Mouse (Mus musculus) liver, postnatal 0 days (tissue): ENCODE measurements around the gene Enpp7. TPM values are rescaled to one million over a fixed set of nuclear protein-coding genes. Genes with fewer than 3 reads are reported as not detected.

Source experiments
- ATAC-seq: fragments of 200-750 bp; cut with Nextera tagmentation; 2 replicates; pipeline ENCODE4 v1.8.0; 2017; ENCODE audit warnings: mild to moderate bottlenecking, moderate library complexity
- DNase-seq: peaks from one replicate; pipeline ENCODE4 v3.0.0-alpha.2; 2016
- H3K27ac ChIP-seq: fragments of 300-500 bp; sonication (generic); 2 replicates; pipeline ENCODE4 v1.5.1; 2014; ENCODE audit warnings: antibody characterized with exemption, moderate library complexity, mild to moderate bottlenecking, low read depth
- H3K27me3 ChIP-seq: fragments of 300-500 bp; sonication (generic); 2 replicates; pipeline ENCODE4 v1.6.1; 2014; ENCODE audit warnings: low read length, control low read depth, mixed read lengths; ENCODE audit not compliant: insufficient read depth
- H3K36me3 ChIP-seq: fragments of 300-500 bp; sonication (generic); replicated peaks from 2 replicates; pipeline ENCODE4 v1.6.1; 2014; ENCODE audit warnings: mild to moderate bottlenecking, control low read depth, low read length, moderate library complexity, mixed read lengths; ENCODE audit not compliant: insufficient read depth
- H3K4me1 ChIP-seq: fragments of 300-500 bp; sonication (generic); 2 replicates; pipeline ENCODE4 v1.6.1; 2014; ENCODE audit warnings: antibody characterized with exemption, mild to moderate bottlenecking, control low read depth; ENCODE audit not compliant: insufficient read depth
- H3K4me2 ChIP-seq: fragments of 300-500 bp; sonication (generic); 2 replicates; pipeline ENCODE4 v1.6.1; 2014; ENCODE audit warnings: low read depth, mild to moderate bottlenecking, low read length, moderate library complexity, mixed read lengths
- H3K4me3 ChIP-seq: fragments of 300-500 bp; sonication (generic); 2 replicates; pipeline ENCODE4 v1.5.1; 2014; ENCODE audit warnings: low read depth, low read length
- H3K9ac ChIP-seq: fragments of 300-500 bp; sonication (generic); replicated peaks from 2 replicates; pipeline ENCODE4 v1.6.1; 2014; ENCODE audit warnings: mild to moderate bottlenecking, moderate library complexity
- H3K9me3 ChIP-seq: fragments of 300-500 bp; sonication (generic); 2 replicates; pipeline ENCODE4 v1.6.1; 2016; ENCODE audit warnings: mild to moderate bottlenecking, control low read depth, low read length, mixed read lengths
- CTCF ChIP-seq: sonication (generic); IDR thresholded peaks from 2 replicates; pipeline ENCODE4 v1.5.1; 2016; ENCODE audit warnings: antibody characterized with exemption, low read depth
- EP300 ChIP-seq: IDR thresholded peaks from 2 replicates; pipeline ENCODE4 v1.6.1; 2016; ENCODE audit warnings: antibody characterized with exemption, low read depth, mild to moderate bottlenecking
- WGBS: fragments of 180-500 bp; shearing (Covaris S2); extraction: QIAGEN DNeasy Blood & Tissue Kit; methylation state at CpG from one replicate; pipeline ENCODE4 v1.1.7; 2014; ENCODE audit not compliant: insufficient replicate concordance; 5-methylcytosine and 5-hydroxymethylcytosine counted together
- polyA plus RNA-seq: library from polyadenylated mRNA; unstranded; fragments of >200 nt; fragmentation: Nextera tagmentation; extraction: Ambion mirVana; gene quantifications from 2 replicates; pipeline ENCODE4 v1.2.1, GENCODE M21; 2015

Gene Enpp7
- polyA plus RNA-seq, 1 experiment from 2014 or later: not detected

DNA sequence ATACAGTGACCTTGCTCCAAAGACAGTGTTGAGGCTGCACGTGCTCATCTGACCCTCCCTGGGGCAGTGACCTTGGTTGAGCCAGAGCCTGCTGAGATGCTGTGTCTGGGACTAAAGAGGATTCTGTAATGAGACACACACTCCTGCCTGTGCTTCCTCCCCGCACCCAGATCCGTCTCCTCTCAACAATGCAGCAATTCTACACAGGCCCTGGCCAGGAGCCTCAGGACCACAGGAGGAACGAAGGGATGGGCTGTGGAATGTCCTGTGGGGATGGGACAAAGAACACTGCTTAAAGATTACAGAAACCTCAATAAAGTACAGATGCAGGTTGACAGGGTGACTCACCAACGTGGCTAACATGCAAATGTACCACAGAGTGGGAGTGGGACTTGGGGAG, 2.4 kb upstream of the Enpp7 start:
- ATAC-seq (no peak), DNase-seq (no peak)
- 56% methylated on average over 5 of the region's 5 CpGs for WGBS
- Histone ChIP-seq H3K4me1 (no peaks in the 10 kb centered on the region), H3K9me3 (no peaks in the 10 kb centered on the region), H3K4me3 (no peak overlapping the region), H3K36me3 (no peaks in the 10 kb centered on the region), H3K4me2 (no peak overlapping the region), H3K27ac (no peak overlapping the region), H3K9ac (no peak overlapping the region), H3K27me3 (no peaks in the 10 kb centered on the region)
- TF ChIP-seq CTCF (no peak), EP300 (no peak)

DNA sequence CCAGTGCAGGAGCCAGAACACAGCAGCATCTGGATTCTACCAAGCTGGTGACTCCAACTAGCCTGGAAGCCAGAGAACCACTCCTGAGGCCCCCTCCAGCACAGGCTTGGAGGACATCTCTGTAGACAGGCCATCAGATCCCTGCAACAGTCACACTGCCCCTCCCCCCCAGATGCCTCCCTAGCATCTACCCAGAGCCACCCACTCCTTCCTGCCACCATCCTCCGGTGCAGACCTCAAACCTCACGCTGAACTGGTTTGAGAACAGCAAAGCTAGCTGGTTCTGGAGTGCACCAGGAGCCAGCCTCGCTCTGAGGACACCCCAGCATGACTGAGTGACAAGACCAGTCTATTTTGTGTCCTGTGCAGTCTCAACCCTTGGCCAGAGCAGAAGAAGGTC, 4.8 kb downstream of the Enpp7 start:
- DNase-seq (no peak), ATAC-seq (no peak)
- Histone ChIP-seq H3K9ac (no peak overlapping the region), H3K9me3 (no peaks in the 10 kb centered on the region), H3K4me3 (no peak overlapping the region), H3K4me2 (no peak overlapping the region), H3K27me3 (0 out of 2 replicates have a peak, but pooled peaks cover 2% of the 10 kb centered on the region), H3K36me3 (no peaks in the 10 kb centered on the region), H3K4me1 (0 out of 2 replicates have a peak, but pooled peaks cover 2% of the 10 kb centered on the region), H3K27ac (no peak overlapping the region)
- 39% methylated on average over 3 of the region's 3 CpGs for WGBS
- TF ChIP-seq CTCF (no peak), EP300 (no peak)

GRCm38 (mm10) chr11:118995448-118995847, 7.5 kb downstream of the Enpp7 start:
- WGBS: 37% methylated on average over 4 of the region's 4 CpGs
- TF ChIP-seq EP300 (no peak), CTCF (no peak)
- DNase-seq (no peak), ATAC-seq (no peak)
- Histone ChIP-seq H3K4me2 (no peak overlapping the region), H3K9me3 (no peaks in the 10 kb centered on the region), H3K27ac (no peak overlapping the region), H3K4me3 (no peak overlapping the region), H3K27me3 (peaks cover 18% of the 10 kb centered on the region), H3K9ac (no peak overlapping the region), H3K36me3 (no peaks in the 10 kb centered on the region), H3K4me1 (0 out of 2 replicates have a peak, but pooled peaks cover 2% of the 10 kb centered on the region)

DNA sequence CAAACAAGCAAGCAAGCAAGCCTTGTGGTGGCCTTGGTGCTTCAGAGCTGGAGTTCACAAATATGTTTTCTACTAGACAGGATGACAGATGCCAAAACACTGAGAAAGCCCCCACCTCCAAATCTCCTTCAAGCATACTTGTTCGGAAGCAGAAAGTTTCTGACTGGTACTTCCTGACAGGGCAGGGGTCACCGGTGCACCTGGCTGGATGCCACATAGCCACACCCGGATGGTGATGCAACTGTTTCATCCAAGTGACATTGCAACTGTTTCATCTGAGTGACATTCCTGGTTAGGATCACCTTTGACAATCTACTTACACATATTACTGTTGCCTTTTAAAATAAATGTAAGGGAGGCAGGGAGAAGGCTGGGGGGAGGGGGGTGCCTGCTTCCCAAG, 9.2 kb downstream of the Enpp7 start:
- no peak overlapping the region for H3K4me2 ChIP-seq
- H3K4me3 ChIP-seq: no peak overlapping the region
- peaks cover 20% of the 10 kb centered on the region for H3K27me3 ChIP-seq
- no peak overlapping the region for H3K27ac ChIP-seq
- no peaks in the 10 kb centered on the region for H3K36me3 ChIP-seq
- DNase-seq (peak; percentile 77), ATAC-seq (0 out of 2 replicates have a peak, but pooled peaks have one; percentile 31)
- H3K9ac ChIP-seq: no peak overlapping the region
- no peak for TF ChIP-seq CTCF
- TF ChIP-seq EP300: no peak
- 43% methylated on average over 3 of the region's 3 CpGs for WGBS
- H3K4me1 ChIP-seq: 0 out of 2 replicates have a peak, but pooled peaks cover 2% of the 10 kb centered on the region
- no peaks in the 10 kb centered on the region for H3K9me3 ChIP-seq

DNA sequence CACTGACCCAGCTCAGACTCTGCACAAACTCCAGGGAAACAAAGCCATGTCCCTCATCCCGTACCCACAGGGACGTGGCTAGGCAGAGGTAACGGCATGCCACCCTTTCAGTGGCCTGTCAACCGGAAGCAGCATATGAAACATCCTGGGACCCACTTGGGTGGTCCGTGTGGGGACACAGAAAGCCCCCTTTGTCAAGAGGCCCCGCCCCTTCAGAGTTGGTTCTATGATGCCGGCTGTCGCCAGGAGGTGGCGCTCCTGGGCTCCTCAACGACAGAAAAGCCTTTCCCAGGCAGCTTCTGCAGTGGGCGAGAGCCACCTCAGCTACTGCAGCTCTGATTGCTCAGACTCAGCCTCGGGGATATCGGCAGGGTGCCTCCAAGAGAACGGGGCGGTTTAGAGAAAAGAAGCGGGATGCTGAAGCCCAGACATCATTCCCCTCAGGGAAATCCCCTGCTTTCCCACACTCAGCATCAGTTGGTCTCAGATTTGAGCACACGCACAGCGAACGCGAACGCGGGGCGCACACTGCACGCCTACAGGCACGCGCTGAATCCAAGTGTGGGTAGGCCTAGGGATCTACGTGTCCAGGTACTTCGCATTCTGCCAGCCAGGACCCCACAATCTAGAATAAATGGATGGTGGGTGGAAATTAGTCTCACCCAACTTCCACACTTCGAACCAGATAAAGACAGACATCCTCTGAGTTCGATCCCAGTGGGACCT, 10.7 kb downstream of the Enpp7 start:
- peaks cover 20% of the 10 kb centered on the region for H3K27me3 ChIP-seq
- no peak overlapping the region for H3K9ac ChIP-seq
- TF ChIP-seq CTCF: peak; percentile 81
- TF ChIP-seq EP300: no peak
- no peak overlapping the region for H3K4me3 ChIP-seq
- H3K27ac ChIP-seq: no peak overlapping the region
- peak; percentile 78 for DNase-seq
- no peak overlapping the region for H3K4me2 ChIP-seq
- H3K9me3 ChIP-seq: no peaks in the 10 kb centered on the region
- H3K4me1 ChIP-seq: no peaks in the 10 kb centered on the region
- H3K36me3 ChIP-seq: no peaks in the 10 kb centered on the region
- 15% methylated on average over 30 of the region's 30 CpGs for WGBS
- peak; percentile 57; the same call in 1 of the 2 replicates for ATAC-seq

DNA sequence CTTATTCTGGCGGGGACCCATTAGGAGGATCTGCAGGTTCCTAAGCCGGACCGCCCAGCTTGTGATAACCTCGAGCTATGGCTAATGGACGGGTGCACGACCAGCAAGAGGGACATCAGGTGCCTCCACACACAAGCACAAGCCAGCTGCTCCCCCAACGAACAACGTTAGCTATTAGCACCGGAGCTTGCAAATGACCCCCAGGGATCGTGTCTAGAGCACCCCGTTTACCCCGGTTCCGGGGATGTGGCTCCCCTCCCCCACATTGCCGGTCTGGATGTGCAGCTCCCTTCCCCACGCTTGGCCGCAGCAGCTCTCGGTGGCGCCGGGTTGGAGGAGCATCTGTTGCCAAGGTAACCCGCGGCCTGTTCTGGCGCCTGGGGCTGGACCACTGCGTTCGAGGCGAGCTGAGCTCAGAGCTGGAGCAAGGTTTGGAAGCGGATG, 11.4 kb downstream of the Enpp7 start:
- DNase-seq (no peak), ATAC-seq (no peak)
- Histone ChIP-seq H3K27me3 (peaks cover 20% of the 10 kb centered on the region), H3K4me3 (no peak overlapping the region), H3K36me3 (no peaks in the 10 kb centered on the region), H3K4me1 (no peaks in the 10 kb centered on the region), H3K9ac (no peak overlapping the region), H3K9me3 (no peaks in the 10 kb centered on the region), H3K4me2 (no peak overlapping the region), H3K27ac (no peak overlapping the region)
- TF ChIP-seq EP300: no peak
- no peak for TF ChIP-seq CTCF
- WGBS: 10% methylated on average over 26 of the region's 26 CpGs
